Mouse (Mus musculus) cerebellum, adult 11 months (tissue): ENCODE measurements at regions not wholly inside any gene's neighbourhood (a gene's known extent, or its start where the extent isn't known, plus 50 kb on each side); places are given as distances from the start of the nearest gene placed in this dataset.

Source experiments
- DNase-seq: peaks from one replicate; pipeline ENCODE4 v3.0.0; 2022

DNA sequence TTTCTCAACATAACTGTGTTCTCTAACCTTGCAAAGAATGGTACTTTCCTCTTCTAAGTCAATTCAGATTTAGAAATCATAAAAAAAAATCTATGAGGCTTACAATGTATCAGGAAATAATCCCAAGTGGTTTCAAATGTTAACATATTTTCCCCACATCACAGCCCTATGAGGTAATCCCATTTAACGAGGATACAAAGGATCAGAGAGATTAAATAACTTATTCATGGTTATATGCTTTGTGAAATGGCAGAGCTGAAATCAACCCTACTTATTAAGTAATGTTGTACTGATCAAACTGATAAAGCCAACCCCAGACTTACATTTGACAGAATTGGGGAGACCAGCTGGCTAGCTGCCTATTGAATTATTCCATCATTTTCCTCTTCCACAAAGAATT, 614.4 kb downstream of the Ntrk3 start:
- no peak for DNase-seq

DNA sequence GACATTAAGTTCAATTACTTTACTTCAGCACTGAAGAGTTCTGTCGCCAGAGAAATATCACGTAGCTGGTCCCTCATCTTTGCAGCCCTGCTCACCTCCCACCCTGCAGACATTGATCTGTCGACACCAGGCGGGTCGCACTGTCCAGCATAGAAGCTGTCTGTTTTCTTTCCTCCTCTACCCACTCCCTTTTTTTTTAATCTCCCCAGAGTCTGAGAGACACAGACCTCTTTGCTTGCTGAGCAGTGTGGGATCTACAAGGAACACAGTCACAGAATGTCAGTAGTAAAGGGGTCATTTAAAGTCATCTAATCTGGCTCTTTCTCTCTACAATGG, 616.7 kb downstream of the Ntrk3 start:
- no peak for DNase-seq

DNA sequence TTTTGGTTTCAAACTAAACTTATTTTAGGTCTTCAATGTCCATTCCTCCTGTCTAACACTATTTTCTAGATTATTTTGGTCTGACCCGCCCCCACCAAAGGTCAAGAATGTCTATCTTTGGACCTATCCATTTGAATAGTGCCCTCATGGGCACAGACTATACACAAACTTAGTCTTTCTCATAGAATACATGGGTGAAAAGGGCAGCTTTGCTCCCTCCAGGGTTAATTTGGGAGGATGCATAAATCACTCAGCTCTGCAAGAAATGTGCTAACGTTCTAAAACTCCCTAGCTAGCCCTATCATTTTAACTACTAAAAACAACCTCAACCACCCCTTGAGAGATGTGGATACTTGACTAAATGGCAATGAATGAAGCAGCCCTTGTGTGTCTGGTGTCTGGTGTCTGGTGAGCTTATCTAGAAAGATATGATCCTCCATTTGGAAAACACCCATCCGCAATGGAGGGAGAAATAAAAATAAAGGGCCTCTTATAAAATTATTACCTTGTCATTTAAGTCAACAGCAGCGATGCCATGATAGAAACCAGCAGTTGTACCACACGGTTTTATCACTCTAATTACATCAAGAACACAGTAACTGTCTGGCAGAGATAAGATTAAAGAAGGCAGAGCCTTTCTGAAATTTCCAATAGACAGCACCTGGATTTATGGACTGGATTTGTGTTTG, 617.2 kb downstream of the Ntrk3 start:
- DNase-seq = no peak

DNA sequence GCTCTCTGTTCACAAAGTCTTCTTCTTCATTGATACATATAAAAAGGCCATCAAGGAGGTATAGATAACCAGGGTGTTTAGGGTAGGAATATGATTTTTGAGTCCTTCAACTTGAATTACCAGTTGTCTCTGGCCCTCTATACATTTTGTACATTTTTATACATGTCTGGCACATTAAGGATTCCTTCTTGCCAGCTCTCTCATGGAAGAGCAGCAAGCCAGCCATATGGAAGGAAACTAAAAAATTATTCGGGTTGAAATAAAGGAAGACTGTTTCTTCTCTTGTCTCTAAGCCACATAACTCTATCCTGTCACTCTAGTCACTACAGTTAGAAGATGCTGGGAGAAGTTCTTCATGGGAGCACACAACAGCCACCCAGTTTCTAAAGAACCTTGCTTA, 618.0 kb downstream of the Ntrk3 start:
- no peak for DNase-seq

DNA sequence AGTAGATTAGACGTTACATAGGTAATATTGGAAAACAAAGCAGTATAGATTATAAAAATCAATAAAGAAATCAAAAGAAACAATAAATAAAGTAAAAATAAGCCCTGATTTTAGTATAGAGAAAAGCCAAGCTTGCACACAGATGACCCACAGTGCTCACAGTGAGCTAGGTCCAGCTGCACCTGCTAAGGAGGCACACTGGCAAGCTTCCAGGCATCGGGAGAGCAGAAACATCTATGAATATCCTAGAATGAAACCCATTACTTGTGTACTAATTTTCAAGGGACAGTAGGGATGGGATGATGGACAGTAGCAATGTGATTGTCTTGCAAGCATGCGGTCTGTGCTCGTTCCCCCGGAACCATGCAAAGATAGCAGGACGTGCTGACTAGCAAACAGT, 626.5 kb downstream of the Ntrk3 start:
- DNase-seq = no peak

DNA sequence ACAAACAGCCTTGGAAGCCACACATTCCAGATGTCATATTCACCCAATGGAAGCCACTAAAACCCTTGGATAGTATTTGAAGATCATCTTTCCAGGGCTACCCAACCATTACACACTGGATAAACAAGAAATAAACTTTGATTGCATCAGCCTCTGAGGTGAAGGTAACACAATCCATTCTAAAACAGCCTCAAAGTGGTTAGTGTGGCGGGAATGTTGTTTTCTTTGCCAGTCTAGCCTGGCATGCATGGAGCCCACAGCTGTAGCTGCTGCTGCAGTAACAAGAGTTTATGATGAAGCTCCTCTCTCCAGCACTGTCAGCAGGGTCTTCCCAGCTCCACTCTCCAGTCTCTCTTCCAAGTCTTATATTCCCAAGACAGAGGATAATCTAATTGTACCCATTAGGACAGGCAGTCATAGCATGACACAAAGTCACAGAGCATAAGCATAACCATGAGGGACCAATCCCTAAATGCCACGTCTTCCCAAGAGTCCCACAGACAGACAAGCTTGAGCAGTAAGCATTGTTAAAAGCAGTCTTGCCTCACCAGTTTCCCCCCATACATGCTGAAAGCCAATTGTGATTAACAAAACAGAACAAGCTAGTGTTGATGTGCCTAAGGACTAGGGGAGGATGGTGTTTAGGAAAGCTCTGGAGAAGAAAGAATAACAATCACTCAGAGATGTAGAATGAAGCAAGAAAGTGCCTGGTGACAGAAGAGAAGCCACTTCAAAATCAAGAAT, 634.1 kb downstream of the Ntrk3 start:
- DNase-seq = no peak

DNA sequence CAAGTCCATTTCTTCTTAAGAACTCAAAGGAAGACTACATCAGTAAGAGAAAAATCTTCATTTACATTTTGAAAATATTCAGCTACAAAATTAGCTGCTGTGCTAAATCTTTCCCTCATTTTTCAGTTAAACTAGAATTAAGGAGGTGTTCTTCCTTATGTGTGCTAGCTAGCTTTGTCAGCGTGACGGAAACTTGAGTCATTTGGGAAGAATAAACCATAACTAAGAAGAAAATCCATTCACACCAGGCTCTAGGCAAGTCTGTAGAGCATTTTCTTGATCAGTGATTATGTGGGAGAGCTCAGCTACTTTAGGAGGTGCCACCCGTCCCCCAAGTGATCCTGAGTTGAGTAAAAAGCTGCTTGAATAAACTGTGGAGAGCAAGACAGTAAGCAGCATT, 635.4 kb downstream of the Ntrk3 start:
- DNase-seq = no peak

DNA sequence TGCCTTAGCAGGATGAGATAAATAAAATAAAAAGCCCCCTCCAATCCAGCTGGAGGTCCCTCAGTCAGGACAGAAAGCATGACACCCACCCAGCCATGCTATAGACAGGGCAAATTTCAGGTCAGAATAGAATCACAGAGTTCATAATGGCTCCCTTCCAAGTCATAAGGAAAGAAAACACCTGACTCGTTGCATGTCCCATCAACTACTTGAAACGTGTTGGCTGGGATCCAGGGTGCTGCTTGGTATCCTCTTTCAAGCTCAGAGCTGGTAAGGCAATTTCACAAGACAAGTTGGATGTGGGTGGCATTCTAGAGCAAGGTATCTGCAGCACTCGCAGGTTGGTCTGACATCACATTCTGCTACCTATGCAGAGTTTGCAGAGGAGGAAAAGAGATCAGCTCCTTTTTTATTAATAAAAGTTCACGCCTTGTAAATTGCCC, 651.2 kb downstream of the Ntrk3 start:
- no peak for DNase-seq

DNA sequence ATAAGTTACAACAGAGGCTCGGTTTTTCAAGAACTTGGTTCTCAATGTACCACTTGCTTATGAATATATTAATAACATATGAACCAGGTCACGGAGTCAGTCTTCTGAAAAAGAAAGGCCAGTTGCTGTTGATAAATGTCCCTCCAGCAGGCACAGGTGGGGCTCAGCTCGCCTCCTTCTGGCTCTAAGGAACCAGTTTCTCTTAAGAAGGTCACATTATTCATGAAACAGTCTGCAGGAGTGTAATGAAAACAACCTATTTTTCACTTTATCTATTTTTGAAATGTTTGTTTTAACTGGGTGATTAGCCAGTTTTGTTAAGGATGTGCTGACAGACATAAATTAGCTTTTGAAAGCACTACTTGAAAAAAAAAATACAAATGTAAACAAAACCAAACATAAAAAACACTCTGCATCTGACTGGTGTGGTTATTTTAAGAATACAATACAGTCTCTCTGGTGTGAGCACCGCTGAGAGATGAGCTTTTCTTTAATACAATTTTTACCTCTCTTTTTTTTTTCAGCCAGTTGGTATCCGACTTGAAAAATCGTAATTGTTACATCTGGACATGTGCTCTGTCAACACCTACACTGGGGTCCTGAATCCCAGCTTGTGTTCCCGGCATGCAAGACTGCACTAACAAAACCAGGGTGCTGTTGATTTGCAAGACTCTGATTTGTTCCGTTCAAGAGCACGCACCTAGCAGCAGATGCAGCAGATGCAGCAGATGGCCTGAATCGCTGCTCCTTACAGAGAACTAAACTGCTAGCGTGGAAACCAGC, 651.8 kb downstream of the Ntrk3 start:
- no peak for DNase-seq

DNA sequence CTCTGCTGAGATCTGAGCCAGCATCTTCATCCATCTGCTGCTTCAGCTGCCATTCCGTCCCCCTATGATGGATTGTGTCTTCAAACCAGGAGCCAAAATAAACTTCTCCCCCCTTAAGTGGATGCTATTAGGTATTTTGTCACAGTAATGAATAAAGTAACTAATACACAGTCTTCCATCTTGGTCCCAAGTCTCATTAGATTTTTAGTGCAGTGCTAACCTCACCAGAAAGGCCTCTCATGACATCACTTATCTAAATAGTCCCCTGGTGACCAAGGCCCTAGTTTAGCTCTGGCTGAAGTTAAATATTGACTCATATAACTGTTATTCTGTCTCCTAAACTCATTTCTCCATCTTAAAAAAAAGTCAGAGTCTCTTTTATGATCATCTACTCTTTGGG, 658.1 kb downstream of the Ntrk3 start:
- DNase-seq = no peak

DNA sequence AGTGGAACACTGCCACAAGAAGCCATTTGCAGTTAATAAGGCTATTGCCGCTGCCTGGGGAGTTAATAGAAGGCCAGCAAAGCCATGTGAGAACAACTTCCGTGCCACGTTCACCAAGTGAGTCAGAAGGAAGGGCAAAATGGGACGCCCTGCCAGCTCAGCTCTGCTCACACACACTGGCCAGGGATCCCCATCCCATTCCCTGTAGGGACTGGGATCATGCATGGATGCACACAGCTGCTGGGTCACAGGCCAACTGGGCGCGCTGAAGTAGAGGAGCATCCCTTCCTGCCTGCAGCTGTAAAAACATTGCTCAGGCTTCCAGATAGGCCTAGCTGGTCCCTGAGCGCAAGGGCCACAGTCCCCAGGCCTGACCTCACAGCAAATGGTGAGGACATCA, 666.7 kb downstream of the Ntrk3 start:
- DNase-seq = no peak

DNA sequence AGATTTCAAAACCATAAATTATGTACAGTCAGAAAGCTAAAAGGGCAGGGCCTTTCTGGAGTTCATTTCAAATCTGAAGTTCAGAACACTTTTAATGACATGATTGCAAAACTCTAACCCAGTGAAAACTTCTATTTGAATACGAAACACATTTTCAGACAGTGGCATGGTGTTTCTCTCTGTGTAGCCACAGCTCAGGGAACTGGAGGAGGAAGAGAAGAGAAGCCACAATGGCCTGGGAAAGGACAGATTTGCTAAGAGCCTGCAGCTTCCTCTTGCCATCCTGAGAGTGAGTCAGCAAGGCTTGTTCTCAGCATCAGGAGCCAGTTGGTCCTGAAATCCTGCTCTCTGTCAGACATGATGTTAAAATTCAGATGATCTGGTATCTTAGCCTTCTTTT, 676.2 kb downstream of the Ntrk3 start:
- DNase-seq = no peak

DNA sequence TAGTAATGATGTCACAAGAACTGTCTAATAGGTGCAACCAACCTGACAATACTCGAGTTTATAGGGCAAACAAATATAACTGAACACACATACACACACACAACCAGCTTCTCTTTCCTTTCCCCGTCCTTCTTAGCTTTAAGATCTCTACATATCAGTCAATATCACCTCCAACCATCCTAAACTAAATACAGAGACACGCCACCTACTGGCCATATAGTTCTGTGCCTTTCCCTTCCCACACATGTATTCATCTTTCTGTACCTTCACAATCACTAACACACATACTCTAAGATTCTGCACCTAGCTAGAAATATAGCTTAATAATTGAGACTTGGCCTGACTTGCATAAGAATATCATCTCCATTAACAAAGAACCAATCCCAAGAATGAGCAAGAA, 688.2 kb downstream of the Ntrk3 start:
- DNase-seq = no peak

DNA sequence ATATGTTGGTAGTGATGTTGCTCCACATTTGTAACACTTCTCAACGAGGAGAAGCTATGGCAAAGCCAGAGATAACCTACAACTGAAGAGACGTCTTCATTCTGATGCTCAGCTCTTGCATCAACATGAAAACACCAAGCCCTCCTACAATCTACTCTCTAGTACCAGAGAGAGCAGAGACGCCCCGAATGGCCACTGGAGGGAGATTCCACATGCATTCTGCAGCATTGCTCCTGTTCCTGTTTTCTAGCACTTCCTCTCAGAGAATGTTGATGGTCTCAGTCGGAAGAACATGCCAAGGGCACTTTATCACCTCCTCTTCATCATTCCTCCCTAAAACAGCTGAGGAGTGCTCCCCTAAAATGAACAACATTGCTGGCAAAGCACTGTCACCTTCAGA, 692.4 kb downstream of the Ntrk3 start:
- DNase-seq = no peak

DNA sequence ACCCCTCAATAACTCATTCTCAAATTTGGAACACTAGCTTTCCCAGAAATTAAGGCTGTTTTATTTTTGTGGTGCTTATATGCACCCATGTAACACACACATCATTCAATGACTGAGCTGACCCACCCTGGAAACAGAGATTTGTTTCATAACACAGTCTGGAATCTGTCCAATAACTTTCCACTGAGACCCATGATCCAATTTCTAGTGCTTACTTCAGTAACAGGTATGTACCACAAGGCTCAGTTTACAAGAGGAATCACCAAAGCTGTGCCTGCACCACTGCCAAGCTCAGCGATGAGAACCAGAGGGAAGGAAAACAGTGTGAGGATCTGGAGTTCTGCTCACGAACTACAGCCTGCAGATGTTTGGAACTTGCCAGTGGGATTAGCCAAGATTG, 706.8 kb downstream of the Ntrk3 start:
- DNase-seq = no peak

DNA sequence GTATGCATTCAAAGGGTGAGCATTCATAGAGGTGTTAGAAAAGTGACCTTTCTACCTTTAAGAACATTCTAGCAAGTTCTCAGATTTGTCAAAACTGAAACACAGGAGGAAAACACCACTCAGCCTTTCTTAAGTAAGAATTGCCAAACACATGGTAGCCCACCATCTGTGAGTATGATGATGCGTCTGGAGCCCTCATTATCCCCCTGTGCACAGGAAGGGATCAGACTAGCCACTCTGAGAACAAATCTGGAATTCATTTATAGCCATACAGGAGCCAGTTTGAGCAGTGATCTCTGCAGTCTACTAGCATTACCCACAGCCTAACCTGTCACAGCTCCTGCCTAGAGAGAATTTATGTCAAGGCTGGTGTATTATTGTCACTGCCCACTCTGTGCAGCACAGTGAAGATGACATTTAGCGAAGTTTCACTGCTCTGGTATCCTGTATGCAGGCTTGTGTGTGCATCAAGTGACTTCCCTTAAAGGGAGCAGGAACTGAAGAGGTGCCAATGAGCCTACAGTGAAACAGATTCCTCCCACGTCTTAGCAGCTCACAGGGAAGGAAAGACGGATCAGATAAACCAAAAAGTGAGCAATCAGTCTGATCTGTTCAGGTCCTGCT, 710.7 kb downstream of the Ntrk3 start:
- DNase-seq = no peak

DNA sequence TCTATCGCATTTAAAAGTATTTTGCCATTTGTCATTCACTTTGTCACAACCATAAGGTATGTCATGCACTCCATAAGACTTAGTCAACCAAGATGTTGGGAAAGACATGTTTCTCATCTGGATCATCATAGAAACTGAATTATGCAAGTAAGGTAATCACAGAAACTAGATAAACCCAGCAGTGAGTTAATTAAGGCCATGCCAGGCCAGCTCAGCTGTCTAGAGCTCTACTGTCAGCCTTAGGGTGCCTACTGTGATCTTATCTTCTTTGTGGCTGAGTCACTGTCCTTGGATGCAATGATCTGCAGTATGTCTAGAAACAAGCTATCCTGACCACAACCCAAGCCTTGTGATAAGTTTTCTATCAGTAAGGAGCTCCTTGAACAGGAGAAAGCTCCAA, 714.2 kb downstream of the Ntrk3 start:
- no peak for DNase-seq

DNA sequence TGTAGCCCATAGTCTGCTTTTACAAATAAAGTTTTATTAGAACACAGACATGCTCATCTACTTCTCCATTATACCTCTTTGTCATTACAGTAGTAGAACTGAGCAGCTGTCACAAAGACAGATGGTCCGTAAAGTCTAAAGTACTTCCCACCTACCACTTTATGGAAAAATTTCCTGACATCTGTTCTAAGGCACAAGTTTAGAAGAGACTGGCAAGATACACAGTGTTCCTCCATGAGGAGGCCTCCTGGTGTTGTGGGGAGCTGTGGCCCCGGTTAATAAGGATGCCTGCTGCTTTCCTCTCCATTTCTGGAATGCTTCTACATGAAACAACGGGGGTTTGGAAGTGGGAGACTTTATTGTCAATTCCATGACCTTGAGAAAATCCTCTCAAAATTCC, 714.7 kb downstream of the Ntrk3 start:
- no peak for DNase-seq

DNA sequence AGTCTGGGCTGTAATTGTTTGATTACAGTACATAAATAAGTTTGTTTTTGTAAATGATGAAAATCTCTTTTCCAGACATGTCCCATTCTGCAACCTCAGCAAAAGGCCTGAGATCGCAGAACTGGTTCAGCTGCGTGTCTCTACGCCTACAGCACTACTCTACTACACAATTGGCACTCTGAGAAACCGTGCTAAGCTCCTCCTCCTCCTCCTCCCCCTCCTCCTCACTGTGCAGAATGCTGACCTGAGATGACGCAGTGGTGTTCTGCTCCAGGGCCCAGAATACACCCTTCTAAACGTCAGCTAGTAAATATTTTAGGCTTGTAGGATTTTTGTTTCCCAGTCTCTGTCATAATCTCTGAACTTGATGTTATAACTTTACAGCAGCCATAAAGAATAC, 724.2 kb downstream of the Ntrk3 start:
- DNase-seq = no peak

DNA sequence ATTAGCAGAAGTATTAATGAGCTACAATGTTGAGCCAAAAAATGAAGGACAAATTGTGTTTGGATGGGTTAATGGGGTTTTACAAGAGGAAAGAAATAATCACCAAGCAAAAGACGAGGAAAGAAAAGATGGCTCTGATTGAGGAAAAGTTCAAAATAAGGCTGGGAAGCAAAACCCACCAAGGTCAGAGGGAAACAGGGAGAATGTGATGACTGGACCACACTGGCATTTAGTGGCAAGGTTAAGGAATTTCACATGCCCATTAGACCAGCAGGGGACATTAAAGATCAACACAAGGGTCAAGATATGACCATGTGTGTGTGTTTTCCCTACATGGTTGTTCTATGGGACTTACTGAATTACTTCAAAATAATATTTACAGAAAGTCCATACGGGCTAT, 734.7 kb downstream of the Ntrk3 start:
- no peak for DNase-seq

DNA sequence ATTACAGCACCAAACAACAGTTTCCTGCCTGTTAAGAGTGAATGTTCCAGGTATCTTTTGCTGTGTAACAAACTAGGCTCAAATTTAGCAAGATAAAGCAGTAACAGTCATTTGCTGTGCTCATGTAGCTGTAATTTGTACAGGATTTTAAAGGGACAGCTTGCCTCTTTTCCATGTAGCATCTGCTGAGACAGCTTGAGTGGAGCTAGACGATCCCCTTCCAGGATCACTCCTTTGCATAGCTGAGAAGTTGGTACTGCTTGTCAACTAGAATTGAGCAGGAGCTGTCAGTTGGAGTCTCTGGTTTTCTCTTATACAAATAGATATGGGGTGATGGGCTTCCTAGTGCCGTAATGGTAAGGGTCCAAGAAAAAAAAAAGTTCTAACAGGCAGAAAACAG, 744.0 kb downstream of the Ntrk3 start:
- no peak for DNase-seq

DNA sequence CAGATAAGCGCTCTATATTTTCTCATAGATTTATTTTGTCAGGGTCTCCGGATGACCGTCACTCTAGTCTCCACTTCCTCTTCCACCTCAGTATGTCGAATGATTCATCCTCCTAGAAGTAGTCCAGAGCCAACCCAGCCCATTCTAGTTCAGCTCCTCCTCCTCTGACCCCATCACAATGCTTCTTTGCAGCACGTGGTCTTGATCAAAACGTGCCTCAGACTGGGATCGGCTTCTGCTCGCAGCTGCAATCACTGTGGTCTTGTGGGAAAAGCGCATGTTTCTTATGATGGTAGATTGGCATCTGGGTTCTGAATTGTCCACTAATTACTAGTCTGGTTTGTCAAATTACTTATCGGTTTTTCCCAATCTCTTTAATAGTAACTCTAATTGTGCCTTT, 747.7 kb downstream of the Ntrk3 start:
- no peak for DNase-seq

DNA sequence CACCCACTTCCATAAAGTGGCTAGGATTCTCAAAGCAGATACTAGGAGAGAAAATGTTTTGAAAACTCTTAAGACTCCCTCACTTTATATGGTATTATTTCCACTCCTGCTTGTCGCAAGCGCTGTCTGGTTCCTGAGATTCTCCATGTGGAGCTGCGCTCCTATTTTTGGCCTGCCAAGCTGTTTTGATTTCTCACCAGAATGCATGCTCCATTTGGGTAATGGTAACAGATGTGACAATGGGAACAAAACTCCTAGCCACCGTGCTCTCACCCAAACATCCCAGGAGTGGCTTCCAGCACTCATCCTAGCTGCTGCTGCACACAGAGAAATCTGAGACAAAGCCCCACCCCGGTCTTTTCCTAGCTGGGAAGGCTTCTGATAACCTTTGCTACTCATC, 749.6 kb downstream of the Ntrk3 start:
- no peak for DNase-seq

DNA sequence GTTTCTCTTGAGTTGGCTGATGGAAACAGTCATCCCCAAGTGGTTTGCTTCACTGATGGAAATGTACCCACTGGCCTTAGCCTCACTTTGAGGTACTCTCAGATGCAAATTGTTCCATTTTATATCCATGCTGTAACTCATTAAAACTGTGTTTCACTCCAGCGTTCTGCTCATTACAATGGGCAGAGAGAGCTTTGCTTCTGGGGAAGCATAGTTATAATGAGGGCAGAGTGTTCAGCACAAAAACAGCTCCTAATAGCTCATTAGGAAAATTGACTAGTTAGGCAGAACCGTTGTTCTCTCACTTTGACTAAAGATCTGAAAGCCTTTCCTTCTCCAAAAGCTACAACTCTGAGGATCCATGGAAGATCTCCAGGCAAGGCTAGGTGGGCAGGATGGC, 771.2 kb downstream of the Ntrk3 start:
- DNase-seq = no peak
